Mouse (Mus musculus) hindbrain, embryonic 15.5 days (tissue): ENCODE data around the gene Sv2b. TPM values are rescaled to one million over a fixed set of nuclear protein-coding genes. Genes with fewer than 3 reads are reported as not detected.
"Not testable (repeated sequence)": the region's sequence is repeated elsewhere in the genome, so short reads cannot be mapped to it uniquely, and the experiment has no call there.

Experiments
- ATAC-seq: fragments of 200-750 bp; cut with Nextera tagmentation; 2 replicates; pipeline ENCODE4 v1.8.0; 2017; ENCODE audit warnings: low read depth, moderate number of reproducible peaks, moderate TSS enrichment; ENCODE audit not compliant: low FRiP score
- H3K27ac ChIP-seq: fragments of 300-500 bp; sonication (generic); replicated peaks from 2 replicates; pipeline ENCODE4 v1.5.1; 2015; ENCODE audit warnings: mild to moderate bottlenecking, inconsistent platforms
- H3K27me3 ChIP-seq: fragments of 300-500 bp; sonication (generic); 2 replicates; pipeline ENCODE4 v1.6.1; 2015; ENCODE audit warnings: control low read depth, inconsistent platforms
- H3K36me3 ChIP-seq: fragments of 300-500 bp; sonication (generic); 2 replicates; pipeline ENCODE4 v1.6.1; 2015; ENCODE audit warnings: control low read depth, inconsistent platforms
- H3K4me1 ChIP-seq: fragments of 300-500 bp; sonication (generic); replicated peaks from 2 replicates; pipeline ENCODE4 v1.6.1; 2015; ENCODE audit warnings: control low read depth, inconsistent platforms
- H3K4me2 ChIP-seq: fragments of 300-500 bp; sonication (generic); 2 replicates; pipeline ENCODE4 v1.6.1; 2015; ENCODE audit warnings: moderate library complexity, mild to moderate bottlenecking, inconsistent platforms
- H3K4me3 ChIP-seq: fragments of 300-500 bp; sonication (generic); 2 replicates; pipeline ENCODE4 v1.5.1; 2015; ENCODE audit warnings: mild to moderate bottlenecking, inconsistent platforms
- H3K9ac ChIP-seq: fragments of 300-500 bp; sonication (generic); 2 replicates; pipeline ENCODE4 v1.6.1; 2015; ENCODE audit warnings: inconsistent platforms
- H3K9me3 ChIP-seq: fragments of 300-500 bp; sonication (generic); 2 replicates; pipeline ENCODE4 v1.6.1; 2016; ENCODE audit warnings: control low read depth, inconsistent platforms
- WGBS: fragments of 180-500 bp; shearing (Covaris S2); methylation state at CpG from one replicate; pipeline ENCODE4 v1.1.7; 2015; 5-methylcytosine and 5-hydroxymethylcytosine counted together
- polyA plus RNA-seq: library from polyadenylated mRNA; unstranded; fragments of >200 nt; fragmentation: Nextera tagmentation; extraction: Ambion mirVana; gene quantifications from 2 replicates; pipeline ENCODE4 v1.2.1, GENCODE M21; 2015

Gene Sv2b
- polyA plus RNA-seq, 1 experiment from 2014 or later, result 18.6 TPM

DNA sequence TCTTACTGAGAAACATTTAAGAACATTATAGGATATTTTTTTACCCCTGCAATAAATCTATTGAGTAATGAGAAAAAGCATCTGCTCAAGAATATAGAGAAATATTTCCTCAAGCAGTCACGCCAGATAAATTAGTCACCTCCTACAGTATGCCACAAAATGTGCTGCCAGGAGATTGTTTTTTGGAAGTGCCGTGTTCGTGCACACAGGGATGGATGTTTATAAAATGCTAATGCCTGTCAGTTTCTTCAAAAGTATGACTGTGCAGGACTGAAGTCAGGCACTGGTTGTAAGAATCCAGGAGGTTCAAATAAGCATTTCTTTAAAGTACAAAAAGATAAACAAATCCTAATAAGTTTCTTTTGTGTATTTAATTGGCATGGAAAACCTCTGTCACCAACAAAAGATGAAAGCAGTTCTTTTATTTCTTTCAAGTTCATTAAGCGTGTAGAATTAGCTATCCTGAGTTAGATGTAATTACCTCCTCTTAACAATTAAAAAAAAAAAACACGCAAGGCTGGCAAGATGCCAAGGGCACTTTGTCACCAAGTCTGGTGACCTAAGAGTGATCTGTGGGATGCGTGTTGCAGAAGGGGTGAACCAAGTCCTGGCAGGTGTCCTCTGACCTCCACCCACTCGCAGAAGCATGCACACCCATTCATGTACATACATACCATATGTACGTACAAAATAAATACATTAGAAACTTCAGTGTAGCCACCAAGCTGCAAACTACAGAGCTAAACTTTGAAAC lies 68.1 kb downstream of the Sv2b start:
- Histone ChIP-seq H3K27ac (no peak overlapping the region), H3K4me2 (no peak overlapping the region), H3K4me3 (no peak overlapping the region), H3K9ac (no peak overlapping the region), H3K36me3 (no peaks in the 10 kb centered on the region), H3K27me3 (no peaks in the 10 kb centered on the region), H3K9me3 (no peaks in the 10 kb centered on the region), H3K4me1 (0 out of 2 replicates have a peak, but pooled peaks cover 6% of the 10 kb centered on the region)
- no peak for ATAC-seq
- 29% methylated on average over 8 of the region's 8 CpGs for WGBS

- no peak for ATAC-seq
- no peaks in the 10 kb centered on the region for H3K4me1 ChIP-seq
- H3K9me3 ChIP-seq, result no peaks in the 10 kb centered on the region
- H3K9ac ChIP-seq, result no peak overlapping the region
- no peak overlapping the region for H3K4me2 ChIP-seq
- H3K27ac ChIP-seq, result no peak overlapping the region
- H3K4me3 ChIP-seq, result no peak overlapping the region
- H3K36me3 ChIP-seq, result no peaks in the 10 kb centered on the region
- H3K27me3 ChIP-seq, result no peaks in the 10 kb centered on the region
- WGBS, result 93% methylated on average over 1 of the region's 1 CpGs
Observed at GRCm38 (mm10) chr7:75236386-75236785, 72.7 kb downstream of the Sv2b start.

- no peaks in the 10 kb centered on the region for H3K9me3 ChIP-seq
Observed at GRCm38 (mm10) chr7:75224206-75224605, 84.9 kb downstream of the Sv2b start.

GRCm38 (mm10) chr7:75222704-75223431 lies 86.2 kb downstream of the Sv2b start:
- no peak for ATAC-seq
- H3K27me3 ChIP-seq, result no peaks in the 10 kb centered on the region
- no peak overlapping the region for H3K4me3 ChIP-seq
- 80% methylated on average over 7 of the region's 7 CpGs for WGBS
- H3K9me3 ChIP-seq, result no peaks in the 10 kb centered on the region
- no peaks in the 10 kb centered on the region for H3K36me3 ChIP-seq
- H3K4me1 ChIP-seq, result no peaks in the 10 kb centered on the region
- H3K27ac ChIP-seq, result no peak overlapping the region
- no peak overlapping the region for H3K9ac ChIP-seq
- H3K4me2 ChIP-seq, result no peak overlapping the region

More at GRCm38 (mm10) chr7:75224206-75224605, 84.9 kb downstream of the Sv2b start:
- 90% methylated on average over 4 of the region's 4 CpGs for WGBS
- Histone ChIP-seq H3K4me3 (no peak overlapping the region), H3K27ac (no peak overlapping the region), H3K4me1 (no peaks in the 10 kb centered on the region), H3K9ac (no peak overlapping the region), H3K27me3 (no peaks in the 10 kb centered on the region), H3K4me2 (no peak overlapping the region), H3K36me3 (no peaks in the 10 kb centered on the region)
- no peak for ATAC-seq

- Histone ChIP-seq H3K9me3 (no peaks in the 10 kb centered on the region), H3K9ac (no peak overlapping the region), H3K36me3 (no peaks in the 10 kb centered on the region), H3K4me1 (no peaks in the 10 kb centered on the region), H3K4me2 (no peak overlapping the region), H3K27me3 (no peaks in the 10 kb centered on the region), H3K27ac (no peak overlapping the region), H3K4me3 (no peak overlapping the region)
- WGBS, result 29% methylated on average over 1 of the region's 1 CpGs
- ATAC-seq, result no peak
Observed at GRCm38 (mm10) chr7:75220786-75221185, 88.3 kb downstream of the Sv2b start.

DNA sequence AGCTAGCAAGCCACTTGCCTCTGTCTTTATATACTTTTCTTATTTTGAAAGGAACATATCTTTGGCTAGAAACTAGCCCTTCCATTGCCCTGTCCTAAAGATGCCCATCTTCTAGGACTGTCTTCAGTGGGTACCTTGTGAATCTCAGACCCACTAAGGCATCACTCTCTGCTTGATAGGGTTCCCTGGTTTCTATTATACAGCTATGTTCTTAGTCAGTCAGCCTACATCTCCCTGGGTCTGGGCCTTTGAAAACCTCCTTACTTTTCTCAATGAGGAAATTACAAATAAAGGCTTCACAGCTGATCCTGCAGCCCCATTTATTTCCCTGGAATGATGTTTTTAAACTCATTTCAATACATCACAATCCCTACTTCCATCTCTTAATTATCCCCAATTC lies 88.8 kb downstream of the Sv2b start:
- Histone ChIP-seq H3K9ac (no peak overlapping the region), H3K9me3 (no peaks in the 10 kb centered on the region), H3K4me1 (no peaks in the 10 kb centered on the region), H3K4me3 (no peak overlapping the region), H3K4me2 (no peak overlapping the region), H3K36me3 (no peaks in the 10 kb centered on the region), H3K27ac (no peak overlapping the region), H3K27me3 (no peaks in the 10 kb centered on the region)
- ATAC-seq, result no peak

- Histone ChIP-seq H3K27ac (no peak overlapping the region), H3K27me3 (no peaks in the 10 kb centered on the region), H3K4me3 (no peak overlapping the region), H3K9me3 (no peaks in the 10 kb centered on the region), H3K36me3 (no peaks in the 10 kb centered on the region), H3K4me1 (no peaks in the 10 kb centered on the region), H3K9ac (no peak overlapping the region), H3K4me2 (no peak overlapping the region)
- WGBS, result 87% methylated on average over 7 of the region's 7 CpGs
- no peak for ATAC-seq
Observed at GRCm38 (mm10) chr7:75216180-75216579, 92.9 kb downstream of the Sv2b start.

DNA sequence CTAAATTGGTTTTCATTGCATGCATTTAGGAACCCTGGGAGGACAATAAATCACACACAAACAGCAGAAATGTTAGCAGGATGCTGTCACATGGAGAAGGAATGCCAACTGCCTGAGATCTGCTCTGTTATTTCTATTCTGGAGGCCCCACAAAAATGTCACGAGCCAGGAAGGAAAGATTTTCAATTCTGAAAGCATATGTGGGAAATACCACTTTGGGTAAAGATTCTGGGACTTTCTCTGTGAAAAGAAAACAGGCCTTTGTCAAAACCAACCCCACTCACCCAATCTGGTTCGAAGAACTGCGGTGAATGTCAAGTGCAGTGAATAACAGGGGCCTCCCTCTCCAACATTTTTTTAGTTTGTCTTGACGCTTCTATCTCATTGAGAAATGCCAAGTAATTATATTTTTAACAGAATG lies 99.8 kb downstream of the Sv2b start:
- ATAC-seq, result no peak
- H3K27ac ChIP-seq, result peak overlapping the region; percentile 7; the same call in 1 of the 2 replicates
- WGBS, result 58% methylated on average over 4 of the region's 4 CpGs

DNA sequence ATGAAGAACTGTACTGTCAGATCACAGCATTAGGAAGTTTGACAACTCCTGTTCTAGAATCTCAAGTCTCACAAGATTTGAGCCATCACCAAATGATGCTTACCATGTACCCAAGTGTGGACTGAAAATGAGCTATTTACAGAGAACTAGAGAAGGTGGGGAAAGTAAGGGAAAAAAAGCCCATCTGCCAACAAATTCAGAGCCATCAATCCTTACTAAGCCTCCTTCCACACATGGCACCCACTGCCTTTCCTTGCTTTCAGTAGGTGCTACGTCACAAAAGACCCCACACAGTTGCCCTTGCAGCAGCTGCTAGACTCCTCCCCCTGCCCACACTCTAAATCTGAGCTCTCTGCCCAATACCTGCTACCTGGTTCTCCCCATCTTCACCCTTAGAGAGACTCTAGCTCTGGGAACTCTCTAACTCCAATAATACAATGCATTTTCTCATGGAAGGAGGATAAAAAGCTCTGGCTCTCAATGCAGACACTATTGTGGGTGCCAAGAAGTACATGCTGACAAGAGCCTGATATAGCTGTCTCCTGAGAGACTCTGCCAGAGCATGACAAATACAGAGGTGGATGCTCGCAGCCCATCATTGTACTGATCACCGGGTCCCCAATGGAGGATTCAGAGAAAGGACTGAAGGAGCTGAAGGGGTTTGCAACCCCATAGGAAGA lies 101.0 kb downstream of the Sv2b start:
- Histone ChIP-seq H3K27ac (0 out of 2 replicates have a peak overlapping the region, but pooled peaks have one; percentile 7), H3K4me3 (no peak overlapping the region), H3K9me3 (no peaks in the 10 kb centered on the region), H3K4me2 (no peak overlapping the region), H3K4me1 (peaks cover 9% of the 10 kb centered on the region; the same call in 1 of the 2 replicates), H3K36me3 (no peaks in the 10 kb centered on the region), H3K9ac (no peak overlapping the region), H3K27me3 (no peaks in the 10 kb centered on the region)
- 65% methylated on average over 3 of the region's 3 CpGs for WGBS
- ATAC-seq, result no peak

More for the DNA sequence above, 99.8 kb downstream of the Sv2b start:
- no peak overlapping the region for H3K4me3 ChIP-seq
- H3K27me3 ChIP-seq, result no peaks in the 10 kb centered on the region
- no peak overlapping the region for H3K4me2 ChIP-seq
- peaks cover 9% of the 10 kb centered on the region; the same call in 1 of the 2 replicates for H3K4me1 ChIP-seq
- no peaks in the 10 kb centered on the region for H3K36me3 ChIP-seq
- no peak overlapping the region for H3K9ac ChIP-seq
- no peaks in the 10 kb centered on the region for H3K9me3 ChIP-seq

DNA sequence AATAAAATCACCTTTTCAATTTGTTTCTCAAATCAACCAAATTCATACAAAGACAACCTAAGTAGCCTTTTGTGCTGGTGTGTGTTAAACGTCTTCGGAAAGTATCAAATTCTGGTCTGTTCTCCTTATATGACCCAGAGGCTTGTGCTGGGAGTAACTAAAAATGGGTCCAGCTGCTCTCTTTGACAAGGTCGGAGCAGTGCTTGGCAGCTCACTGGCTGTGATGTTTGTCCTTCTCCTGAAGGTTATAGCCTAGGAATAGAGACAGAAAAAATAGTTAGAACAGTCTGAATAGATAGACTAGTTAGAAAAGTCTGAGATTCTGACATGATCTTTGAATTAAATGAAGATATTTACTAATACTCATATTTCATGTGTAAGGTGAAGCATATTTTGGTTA lies 102.4 kb downstream of the Sv2b start:
- no peak for ATAC-seq
- Histone ChIP-seq H3K36me3 (no peaks in the 10 kb centered on the region), H3K4me1 (peaks cover 9% of the 10 kb centered on the region; the same call in 1 of the 2 replicates), H3K27ac (no peak overlapping the region), H3K9ac (no peak overlapping the region), H3K4me2 (no peak overlapping the region), H3K4me3 (no peak overlapping the region), H3K27me3 (no peaks in the 10 kb centered on the region), H3K9me3 (no peaks in the 10 kb centered on the region)
- WGBS, result 93% methylated on average over 3 of the region's 3 CpGs

GRCm38 (mm10) chr7:75205386-75205785 lies 103.7 kb downstream of the Sv2b start:
- Histone ChIP-seq H3K27ac (no peak overlapping the region), H3K9me3 (no peaks in the 10 kb centered on the region), H3K27me3 (no peaks in the 10 kb centered on the region), H3K4me1 (peaks cover 9% of the 10 kb centered on the region; the same call in 1 of the 2 replicates), H3K36me3 (no peaks in the 10 kb centered on the region), H3K4me2 (no peak overlapping the region), H3K4me3 (no peak overlapping the region), H3K9ac (no peak overlapping the region)
- WGBS, result 69% methylated on average over 3 of the region's 3 CpGs
- no peak for ATAC-seq

- WGBS, result 94% methylated on average over 1 of the region's 1 CpGs
- not testable (repeated sequence) for H3K36me3 ChIP-seq, H3K4me3 ChIP-seq, H3K27ac ChIP-seq, H3K27me3 ChIP-seq, H3K9me3 ChIP-seq, H3K9ac ChIP-seq, H3K4me2 ChIP-seq, H3K4me1 ChIP-seq
- 0 out of 2 replicates have a peak, but pooled peaks have one; percentile 61 for ATAC-seq
Observed at GRCm38 (mm10) chr7:75194919-75195230, 114.2 kb downstream of the Sv2b start.
